Mouse (Mus musculus): Measurements from ENCODE around the gene Klrb1f.
"Not testable (repeated sequence)": the region's sequence is repeated elsewhere in the genome, so short reads cannot be mapped to it uniquely, and the experiment has no call there.

Klrb1f gene

GRCm38 (mm10) chr6:129045601-129046000 lies at the start of gene Klrb1f:
Klrb1f (plus strand) TSS chr6:129045901.
- DNase-seq (ENCODE audit: extremely low spot score, low read depth, low spot score), result no peak

- no peak for DNase-seq (ENCODE audit: extremely low spot score, low read depth, low spot score)
Observed at GRCm38 (mm10) chr6:128996054-128996767, 49.5 kb upstream of the Klrb1f start.

GRCm38 (mm10) chr6:128996768-128997442 lies 48.8 kb upstream of the Klrb1f start:
- DNase-seq (ENCODE audit: extremely low spot score, low read depth, low spot score), result no peak

GRCm38 (mm10) chr6:129001392-129001791 lies 44.3 kb upstream of the Klrb1f start:
- no peak for DNase-seq (ENCODE audit: extremely low spot score, low read depth, low spot score)

- DNase-seq (ENCODE audit: extremely low spot score, low read depth, low spot score), result no peak
Observed at GRCm38 (mm10) chr6:129008552-129008951, 37.1 kb upstream of the Klrb1f start.

- not testable (repeated sequence) for DNase-seq (ENCODE audit: extremely low spot score, low read depth, low spot score)
Observed at GRCm38 (mm10) chr6:129009846-129010504, 35.7 kb upstream of the Klrb1f start.

GRCm38 (mm10) chr6:129010505-129010873 lies 35.2 kb upstream of the Klrb1f start:
- DNase-seq (ENCODE audit: extremely low spot score, low read depth, low spot score), result no peak

- not testable (repeated sequence) for DNase-seq (ENCODE audit: extremely low spot score, low read depth, low spot score)
Observed at GRCm38 (mm10) chr6:129012012-129012411, 33.7 kb upstream of the Klrb1f start.

- DNase-seq (ENCODE audit: extremely low spot score, low read depth, low spot score), result no peak
Observed at GRCm38 (mm10) chr6:129012966-129013365, 32.7 kb upstream of the Klrb1f start.

- DNase-seq (ENCODE audit: extremely low spot score, low read depth, low spot score), result no peak
Observed at GRCm38 (mm10) chr6:129013762-129014276, 31.9 kb upstream of the Klrb1f start.

- DNase-seq (ENCODE audit: extremely low spot score, low read depth, low spot score), result no peak
Observed at GRCm38 (mm10) chr6:129014399-129014798, 31.3 kb upstream of the Klrb1f start.

- no peak for DNase-seq (ENCODE audit: extremely low spot score, low read depth, low spot score)
Observed at GRCm38 (mm10) chr6:129027451-129028248, 18.1 kb upstream of the Klrb1f start.

- no peak for DNase-seq (ENCODE audit: extremely low spot score, low read depth, low spot score)
Observed at GRCm38 (mm10) chr6:129030175-129030824, 15.4 kb upstream of the Klrb1f start.

GRCm38 (mm10) chr6:129030964-129031363 lies 14.7 kb upstream of the Klrb1f start:
- no peak for DNase-seq (ENCODE audit: extremely low spot score, low read depth, low spot score)

- DNase-seq (ENCODE audit: extremely low spot score, low read depth, low spot score), result no peak
Observed at GRCm38 (mm10) chr6:129033397-129033796, 12.3 kb upstream of the Klrb1f start.

- DNase-seq (ENCODE audit: extremely low spot score, low read depth, low spot score), result no peak
Observed at GRCm38 (mm10) chr6:129035017-129035416, 10.7 kb upstream of the Klrb1f start.

GRCm38 (mm10) chr6:129036326-129036725 lies 9.4 kb upstream of the Klrb1f start:
- no peak for DNase-seq (ENCODE audit: extremely low spot score, low read depth, low spot score)

- no peak for DNase-seq (ENCODE audit: extremely low spot score, low read depth, low spot score)
Observed at GRCm38 (mm10) chr6:129036890-129037463, 8.7 kb upstream of the Klrb1f start.

GRCm38 (mm10) chr6:129041470-129041869 lies 4.2 kb upstream of the Klrb1f start:
- DNase-seq (ENCODE audit: extremely low spot score, low read depth, low spot score), result no peak

GRCm38 (mm10) chr6:129042470-129042869 lies 3.2 kb upstream of the Klrb1f start:
- no peak for DNase-seq (ENCODE audit: extremely low spot score, low read depth, low spot score)

Measured in hindlimb bud, embryonic 11.5 days (tissue).